Mouse (Mus musculus): ENCODE results near the gene Plxnd1.

Plxnd1 gene

DNA sequence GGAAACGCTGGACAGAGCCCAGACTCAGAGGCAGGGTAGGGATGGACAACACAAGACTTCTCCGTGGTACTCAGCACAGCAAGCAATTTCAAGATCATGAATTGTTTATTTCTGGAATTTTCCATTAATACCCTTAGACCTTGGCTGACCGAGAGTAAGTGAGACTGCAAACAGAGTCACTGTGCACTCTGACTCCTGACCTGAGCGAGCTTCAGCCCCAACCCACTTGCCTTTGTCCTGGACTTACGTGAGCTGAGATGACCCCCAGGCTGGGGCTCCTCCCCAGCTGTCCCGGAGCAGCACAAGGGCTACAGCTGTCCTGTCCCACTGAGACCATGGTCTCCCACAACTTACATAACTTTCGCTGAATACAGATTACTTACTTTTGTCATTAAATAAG lies 11.9 kb downstream of the Plxnd1 start:
- DNase-seq (ENCODE audit: low spot score): no peak

DNA sequence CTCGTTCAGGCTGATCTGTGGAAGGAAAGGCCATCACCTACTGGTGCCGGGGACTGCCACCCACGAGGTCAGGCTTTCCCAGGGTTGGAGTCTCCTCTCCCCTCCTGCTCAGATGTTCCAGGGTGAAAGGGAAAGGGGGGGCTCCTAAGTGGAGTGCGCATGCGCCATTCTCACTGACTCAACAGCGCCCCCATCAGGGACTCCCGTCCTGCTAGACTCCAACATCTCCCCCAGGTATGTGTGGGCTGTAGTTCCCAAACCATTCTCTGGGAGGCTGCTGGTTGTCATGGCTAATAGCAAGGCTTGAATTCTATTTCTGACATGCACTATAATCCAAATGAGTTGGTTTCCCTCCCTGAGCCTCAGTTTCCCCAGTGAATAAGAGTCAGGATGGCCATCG lies 16.2 kb downstream of the Plxnd1 start:
- DNase-seq (ENCODE audit: low spot score): no peak

DNA sequence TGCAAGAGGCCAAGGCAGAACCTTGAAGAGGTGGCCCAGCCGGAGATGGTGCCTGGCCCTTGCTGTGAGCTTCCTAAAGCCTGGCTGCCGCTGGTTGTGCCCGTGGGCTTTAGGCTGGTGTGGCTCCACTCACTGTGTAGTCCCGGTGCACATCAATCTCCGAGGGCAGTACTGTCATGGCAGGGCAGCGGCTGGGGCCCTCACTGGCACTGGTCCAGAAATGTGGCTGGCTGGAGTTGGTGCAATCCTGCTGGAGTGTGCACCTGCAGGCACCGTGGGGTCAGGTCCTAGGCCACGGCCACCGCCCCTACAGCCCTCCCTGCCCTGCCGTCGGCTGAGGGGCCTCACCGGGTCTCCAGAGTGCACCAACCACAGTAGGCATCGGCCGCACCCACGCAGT lies 17.0 kb downstream of the Plxnd1 start:
- no peak for DNase-seq (ENCODE audit: low spot score)

DNA sequence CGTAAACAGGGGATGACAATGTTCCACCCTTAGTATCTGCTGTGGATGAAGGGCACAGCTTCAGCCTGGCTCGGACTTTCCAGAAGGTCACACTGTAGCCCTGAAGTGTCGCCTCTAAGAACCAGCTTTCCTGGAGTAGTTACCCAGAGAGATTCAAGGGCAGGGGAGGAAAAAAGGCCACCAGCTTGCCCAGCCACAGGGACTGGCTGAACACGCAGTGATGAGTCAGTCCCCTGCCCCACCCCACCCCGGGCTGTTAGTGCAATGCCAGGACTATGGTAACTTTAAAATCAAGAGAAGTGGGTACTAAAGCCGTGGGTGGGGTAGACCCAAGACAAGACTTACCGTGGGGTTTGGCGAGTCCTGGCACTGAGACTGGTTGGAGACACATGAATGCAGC lies 19.2 kb downstream of the Plxnd1 start:
- DNase-seq (ENCODE audit: low spot score): no peak

DNA sequence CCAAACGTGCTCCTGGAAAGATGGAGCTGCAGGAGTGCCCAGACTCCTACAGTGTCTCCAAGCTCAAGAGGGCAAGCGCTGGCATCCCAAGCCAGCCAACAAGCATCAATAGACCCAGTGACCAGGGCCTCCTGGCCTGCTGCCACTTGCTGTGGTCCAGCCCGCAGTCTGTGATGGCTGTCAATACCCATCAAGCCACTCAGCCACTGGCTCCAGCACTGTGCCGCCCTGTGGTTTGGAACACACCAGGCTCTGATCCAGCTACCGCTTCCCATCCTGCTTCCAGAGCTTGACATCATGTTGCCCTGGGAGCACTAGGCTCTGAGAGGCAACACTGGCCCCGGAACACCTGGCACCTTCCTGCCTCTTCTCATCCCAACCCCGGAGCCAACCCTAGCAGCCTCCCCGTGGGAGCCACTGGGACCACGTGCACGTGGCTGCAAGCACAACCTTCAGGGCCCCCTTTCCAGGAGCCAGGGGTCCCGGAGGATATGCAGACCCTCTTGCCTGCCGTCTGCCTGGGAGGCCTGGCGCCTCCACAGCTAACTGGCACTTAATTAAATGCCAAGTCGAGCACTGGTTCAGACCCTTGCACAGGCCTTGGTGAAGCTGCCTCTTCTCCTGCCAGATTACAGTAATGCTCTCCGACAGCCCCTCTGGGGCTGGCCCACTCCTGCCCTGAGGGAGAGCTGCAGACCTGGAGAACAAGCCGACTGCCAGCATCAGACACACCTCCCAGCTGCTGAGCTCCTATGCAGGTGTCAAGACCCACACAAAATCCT lies 20.7 kb downstream of the Plxnd1 start:
- DNase-seq (ENCODE audit: low spot score): no peak

DNA sequence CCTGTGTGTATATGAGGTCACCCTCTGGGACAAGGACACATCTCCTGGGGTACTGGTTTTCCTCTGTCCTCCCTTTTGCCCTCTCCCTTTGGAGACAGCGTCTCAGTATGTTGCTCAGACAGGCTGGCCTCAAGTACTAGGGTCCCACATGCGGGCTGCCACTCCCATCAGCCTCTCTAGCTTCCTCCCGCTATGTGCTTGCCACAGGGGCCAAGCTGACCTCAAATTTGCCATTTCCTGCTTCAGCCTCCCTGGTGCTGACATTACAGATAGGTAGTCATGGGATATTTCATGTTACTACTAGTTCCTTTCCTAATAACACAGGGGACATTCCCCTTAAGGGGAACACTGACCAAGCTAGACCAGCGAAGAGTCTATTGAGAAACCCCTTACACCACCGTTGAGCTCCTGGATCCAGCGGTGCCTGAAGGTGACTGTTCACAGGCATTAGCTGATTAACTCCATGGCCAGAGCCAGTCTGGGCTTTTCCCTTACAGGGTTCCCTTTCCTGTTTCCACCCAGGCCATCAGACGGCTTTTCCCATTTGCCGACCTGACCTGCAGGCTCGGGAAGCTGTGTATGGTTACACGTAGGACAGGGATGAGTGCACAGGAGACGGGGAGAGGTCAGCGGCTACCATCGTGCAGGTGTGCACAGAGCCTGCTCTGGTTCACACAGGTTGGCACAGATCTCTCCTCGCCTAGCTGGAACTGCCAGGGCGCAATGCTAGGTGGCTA lies 21.5 kb downstream of the Plxnd1 start:
- DNase-seq (ENCODE audit: low spot score): no peak

DNA sequence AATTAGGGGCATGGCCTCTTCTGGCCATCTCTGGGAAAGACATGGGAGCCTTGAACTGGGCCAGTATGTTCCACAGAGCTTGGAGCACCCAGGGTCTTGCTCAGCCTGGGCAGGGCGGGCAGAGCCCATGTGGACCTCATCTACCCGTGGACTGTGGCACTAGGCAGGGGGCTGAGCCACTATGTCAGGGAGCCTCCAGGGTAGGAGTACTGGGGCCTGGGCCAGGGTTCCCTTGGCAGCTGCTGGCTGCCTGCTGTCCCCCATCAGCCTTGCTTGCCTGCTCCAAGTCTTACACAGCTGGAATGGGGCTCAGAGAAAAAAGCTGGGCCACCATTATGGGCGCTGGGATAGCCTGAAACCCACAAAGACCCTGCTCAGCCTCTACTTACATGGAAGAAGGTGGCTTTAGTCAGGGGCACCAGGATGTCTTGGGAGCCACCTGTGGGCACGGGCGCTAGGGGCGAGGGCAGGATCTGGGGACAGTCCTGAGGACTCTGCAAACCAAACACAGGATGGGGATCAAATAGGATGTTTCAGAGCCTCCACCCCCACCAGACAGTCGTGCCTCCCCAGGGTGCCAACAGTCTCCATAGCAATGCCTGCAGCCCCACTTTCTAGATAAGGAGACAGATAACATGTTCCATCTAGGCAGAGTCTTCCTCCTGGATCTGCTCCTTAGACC lies 22.6 kb downstream of the Plxnd1 start:
- no peak for DNase-seq (ENCODE audit: low spot score)

DNA sequence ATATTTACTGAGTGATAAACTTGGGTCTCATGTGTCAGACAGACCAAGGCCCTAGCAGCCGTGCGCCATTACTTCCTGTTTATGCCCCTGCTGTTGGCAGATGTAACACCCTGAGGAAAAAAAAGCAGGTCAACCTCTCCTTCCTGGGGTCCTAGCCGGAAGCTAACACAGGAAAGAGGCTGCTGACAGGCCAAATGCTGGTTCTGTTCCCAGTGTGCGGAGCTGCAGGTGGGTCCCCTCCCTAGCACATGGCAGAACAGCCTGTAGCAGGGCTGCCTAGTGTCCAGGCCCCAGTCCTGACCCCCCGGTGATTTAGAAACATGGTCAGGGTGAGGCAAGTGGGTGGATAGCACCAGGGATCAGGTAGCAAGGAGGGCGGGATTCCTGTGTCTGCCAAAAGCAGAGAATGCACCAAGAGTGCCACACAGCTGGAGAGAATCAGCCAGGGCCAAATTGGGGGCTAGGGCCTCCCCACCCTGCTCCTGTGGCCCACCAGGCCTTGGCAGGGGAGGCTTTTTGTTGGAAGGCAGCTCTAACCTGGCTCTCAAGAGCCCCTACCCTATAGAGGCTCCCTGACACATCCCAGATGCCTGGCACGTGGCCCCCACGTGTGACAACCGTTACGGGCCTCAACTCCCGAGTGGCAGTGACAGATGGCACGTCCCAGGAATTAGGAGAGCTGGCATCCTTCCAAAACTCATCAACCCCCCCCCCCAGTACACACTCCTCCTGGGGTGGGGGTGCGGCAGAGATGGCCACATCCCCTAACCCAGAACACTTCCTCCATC lies 23.3 kb downstream of the Plxnd1 start:
- no peak for DNase-seq (ENCODE audit: low spot score)

DNA sequence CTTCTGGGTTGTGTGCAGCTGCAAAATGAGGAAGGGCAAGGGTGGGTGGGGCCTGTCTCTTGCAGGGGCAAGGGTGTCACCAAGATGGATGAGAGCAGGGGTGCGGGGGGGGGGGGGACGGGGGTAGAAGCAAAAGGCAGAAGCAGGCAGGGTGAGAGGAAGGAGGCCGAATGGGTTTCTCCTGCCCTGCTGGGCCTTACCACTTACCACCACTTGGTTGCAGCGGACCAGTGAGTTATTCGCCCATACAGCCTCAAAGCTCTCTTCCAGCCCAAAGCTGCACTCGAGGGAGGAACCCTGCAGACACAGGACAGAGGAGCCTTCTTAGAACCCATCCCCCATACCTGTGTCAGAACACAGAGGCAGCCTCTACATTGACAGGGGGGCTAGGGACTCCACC lies 24.9 kb downstream of the Plxnd1 start:
- no peak for DNase-seq (ENCODE audit: low spot score)

DNA sequence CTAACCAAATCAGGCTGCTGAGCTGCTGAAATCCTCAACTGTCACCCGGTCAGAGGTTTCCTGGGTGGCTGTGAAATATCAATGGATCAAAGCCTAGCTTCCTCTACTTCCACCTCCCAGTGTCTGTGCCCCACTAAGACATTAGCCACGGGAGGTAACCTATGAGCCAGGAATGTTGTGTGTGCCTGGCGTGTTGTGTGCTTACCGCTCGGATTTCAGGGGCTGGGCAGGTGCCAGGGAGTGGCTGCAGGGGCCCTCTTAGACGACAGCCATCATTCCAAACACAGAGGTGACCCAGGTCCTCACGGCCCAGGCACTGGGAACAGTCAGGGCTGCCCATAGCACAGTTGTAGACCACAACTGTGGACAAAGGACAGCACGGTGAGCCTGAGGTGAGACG lies 25.7 kb downstream of the Plxnd1 start:
- DNase-seq (ENCODE audit: low spot score): no peak

DNA sequence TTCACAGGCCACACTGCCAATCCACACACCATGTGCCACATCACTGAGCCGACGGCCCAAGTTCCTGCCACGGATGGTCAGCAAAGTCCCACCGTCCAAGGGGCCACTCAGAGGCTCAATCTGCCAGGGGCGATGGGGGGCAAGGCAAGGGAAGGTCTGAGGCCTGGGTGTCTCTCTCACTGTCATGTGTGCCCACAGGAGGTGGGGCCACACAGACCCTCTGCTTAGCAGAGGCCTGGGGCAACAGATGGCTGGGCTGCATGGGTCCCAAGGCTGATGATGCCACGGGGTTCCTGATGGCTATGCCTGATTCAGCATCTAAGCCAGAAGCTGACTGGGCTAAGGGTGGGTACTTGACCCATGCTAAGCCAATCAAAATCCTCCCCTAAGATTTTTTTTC lies 26.1 kb downstream of the Plxnd1 start:
- no peak for DNase-seq (ENCODE audit: low spot score)

DNA sequence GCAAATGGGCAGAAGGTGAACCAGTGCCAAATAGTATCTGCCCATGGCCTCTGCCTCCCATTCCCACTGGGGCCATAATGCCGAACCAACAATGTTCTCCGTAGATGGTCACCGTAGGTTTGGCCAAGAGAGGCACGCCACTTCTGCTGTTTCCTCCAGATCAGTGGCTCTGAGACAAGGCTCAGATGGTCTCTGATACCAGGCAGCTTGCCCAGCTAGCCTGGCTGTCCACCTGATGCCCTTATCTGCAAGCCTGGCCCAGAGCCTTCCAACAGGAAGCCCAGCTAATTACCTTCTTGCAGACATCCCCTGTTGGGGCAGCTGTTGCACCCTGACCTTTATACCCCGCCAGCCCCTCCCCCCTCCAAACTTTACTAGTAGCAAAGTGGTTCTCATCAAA lies 26.7 kb downstream of the Plxnd1 start:
- DNase-seq (ENCODE audit: low spot score): no peak

DNA sequence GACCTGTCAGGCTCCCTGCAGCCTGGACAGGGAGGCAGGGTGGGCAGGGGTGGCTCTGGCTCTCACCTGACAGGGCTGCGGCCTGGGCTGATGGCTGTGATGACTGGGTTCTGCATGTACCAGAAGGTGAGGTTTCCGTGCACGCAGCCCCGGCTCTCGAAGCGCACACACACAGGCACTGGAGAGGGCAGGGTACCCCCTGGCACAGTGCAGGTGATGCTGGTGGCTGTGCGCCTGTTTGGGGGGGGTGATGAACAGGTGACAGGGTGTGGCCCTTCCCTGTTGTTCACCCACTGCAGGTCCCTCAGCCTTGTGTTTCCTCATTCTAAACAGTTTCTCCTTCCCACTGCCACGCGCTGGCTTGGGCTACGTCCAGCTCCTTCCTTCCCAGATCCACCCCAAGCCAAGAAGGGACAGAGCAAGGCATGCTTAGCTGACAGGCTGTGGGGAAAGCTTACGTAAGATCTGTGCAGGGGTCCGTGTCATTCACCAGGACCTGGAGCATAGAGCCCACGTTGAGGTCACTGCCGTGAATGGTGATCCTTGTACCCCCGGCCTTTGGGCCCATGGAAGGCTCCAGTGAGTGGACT lies 27.4 kb downstream of the Plxnd1 start:
- DNase-seq (ENCODE audit: low spot score): no peak

DNA sequence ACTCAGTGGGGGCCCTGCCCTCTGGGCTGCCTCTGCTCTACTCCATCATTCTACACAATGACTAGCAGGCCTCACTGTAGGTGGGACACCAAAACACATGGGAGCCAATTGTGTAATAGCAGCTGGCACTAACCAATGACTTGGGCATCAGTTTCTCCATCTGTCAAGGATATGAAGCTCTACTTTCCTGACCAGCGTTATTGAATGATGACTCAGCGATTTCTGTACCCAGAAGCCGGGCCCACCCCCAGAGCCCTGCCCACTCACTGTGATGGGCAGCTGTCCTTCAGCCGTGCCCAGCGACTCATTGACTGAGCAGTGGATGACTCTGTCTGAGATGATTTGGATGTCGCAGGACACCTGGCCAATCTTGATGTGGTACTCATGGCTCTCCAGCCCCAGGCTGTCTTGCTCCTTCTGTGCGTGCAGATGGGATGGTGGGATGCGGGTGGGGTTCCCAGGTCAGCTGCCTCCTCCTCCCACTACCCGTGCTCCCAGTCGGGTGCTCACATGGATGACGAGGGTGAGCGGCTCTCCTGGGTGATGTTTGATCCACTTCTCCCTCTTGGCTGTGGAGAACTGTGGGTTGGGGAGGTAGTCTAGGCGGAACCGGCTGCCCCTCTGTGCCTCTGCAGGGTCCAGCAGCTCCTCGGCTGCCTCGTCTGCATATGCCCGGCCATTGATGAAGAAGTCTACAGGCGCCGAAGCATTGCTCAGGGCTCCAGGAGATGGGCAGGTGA lies 28.4 kb downstream of the Plxnd1 start:
- DNase-seq (ENCODE audit: low spot score): no peak

DNA sequence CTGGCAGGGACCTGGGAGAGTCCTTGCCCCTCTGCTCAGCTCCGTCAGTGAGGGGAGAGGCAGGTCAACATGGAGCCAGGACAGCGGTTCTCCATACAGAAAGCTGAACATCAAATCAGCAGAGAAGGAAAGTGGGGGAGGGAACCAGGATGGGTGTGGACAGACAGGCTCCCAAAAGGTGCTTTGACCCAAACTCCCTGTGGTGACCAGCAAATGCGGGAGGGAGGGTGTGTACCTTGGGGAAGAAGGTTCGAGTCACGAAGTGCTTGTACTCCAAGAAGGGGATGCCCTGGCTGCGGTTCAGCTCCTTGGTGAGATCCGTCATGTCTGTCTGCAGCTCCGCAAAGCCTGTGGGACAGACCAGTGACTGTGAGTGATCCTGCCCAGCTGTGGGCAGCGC lies 31.1 kb downstream of the Plxnd1 start:
- DNase-seq (ENCODE audit: low spot score): no peak

DNA sequence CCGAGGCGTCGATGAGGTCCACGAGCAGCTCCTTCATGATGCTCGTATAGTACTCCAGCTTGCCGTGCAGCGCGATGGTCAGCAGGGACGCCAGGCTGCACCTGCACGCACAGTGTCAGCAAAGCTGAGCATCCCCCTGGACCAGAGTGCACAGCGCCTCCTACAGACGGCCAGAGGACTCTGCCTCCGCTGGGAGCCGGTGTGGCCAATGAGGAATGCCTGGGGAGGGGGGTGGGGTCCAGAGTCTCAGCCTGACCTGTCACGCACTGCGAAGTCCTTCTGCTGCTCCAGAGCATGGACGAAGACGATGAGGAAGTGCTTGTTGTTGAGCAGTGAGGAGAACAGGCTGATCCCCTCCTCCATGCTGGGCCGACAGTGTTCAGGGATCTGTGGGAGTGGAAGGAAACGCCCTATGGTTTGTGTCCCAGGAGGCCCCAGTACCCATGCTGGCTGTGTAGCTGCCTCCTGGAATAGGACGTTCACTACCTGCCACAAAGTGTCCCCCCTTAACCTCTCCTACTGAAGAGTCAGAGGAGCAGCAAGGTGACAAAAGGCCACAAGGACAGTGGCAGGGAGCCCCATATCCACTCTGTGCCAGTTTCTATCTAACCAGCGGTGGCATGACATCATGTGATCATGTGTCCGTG lies 32.2 kb downstream of the Plxnd1 start:
- no peak for DNase-seq (ENCODE audit: low spot score)

DNA sequence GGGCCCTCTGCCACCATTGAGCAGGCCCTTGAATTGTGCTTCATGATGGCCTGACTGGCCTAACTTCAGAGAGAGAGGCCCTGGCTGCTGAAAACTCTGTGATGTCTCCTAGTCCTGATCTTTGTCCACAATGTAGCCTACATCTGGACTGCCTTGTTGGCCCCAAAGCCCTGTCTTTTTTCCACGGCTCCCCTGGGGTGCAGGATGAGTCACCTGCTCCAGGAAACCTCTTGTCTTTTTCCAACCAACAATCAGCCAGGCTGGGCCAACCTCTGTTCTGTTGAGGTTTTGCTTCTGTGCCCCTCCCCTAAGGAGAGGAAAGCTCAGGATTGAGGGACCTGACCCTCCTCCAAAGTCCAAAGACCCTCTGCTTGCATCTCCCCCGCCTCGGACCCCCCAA lies 33.1 kb downstream of the Plxnd1 start:
- no peak for DNase-seq (ENCODE audit: low spot score)

DNA sequence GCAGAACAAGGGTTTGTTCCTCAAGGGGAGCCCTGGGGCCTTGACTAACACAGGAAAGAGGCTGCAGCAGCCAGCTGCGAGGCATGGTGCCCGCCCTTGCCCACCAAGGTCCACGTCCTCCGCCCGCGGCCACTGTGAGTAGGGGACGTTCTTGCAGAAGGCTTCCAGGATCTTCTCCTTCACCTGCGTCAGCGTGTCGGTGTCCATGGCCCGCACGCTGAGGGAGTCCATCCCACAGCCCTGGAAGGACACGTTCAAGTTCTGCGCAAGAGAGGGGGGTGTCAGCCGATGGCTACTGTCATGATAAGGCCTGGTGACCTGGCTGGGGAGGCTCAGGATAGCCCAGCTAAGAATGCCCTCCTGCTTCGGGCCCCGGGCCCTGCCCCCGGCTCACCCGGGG lies 34.5 kb downstream of the Plxnd1 start:
- no peak for DNase-seq (ENCODE audit: low spot score)

DNA sequence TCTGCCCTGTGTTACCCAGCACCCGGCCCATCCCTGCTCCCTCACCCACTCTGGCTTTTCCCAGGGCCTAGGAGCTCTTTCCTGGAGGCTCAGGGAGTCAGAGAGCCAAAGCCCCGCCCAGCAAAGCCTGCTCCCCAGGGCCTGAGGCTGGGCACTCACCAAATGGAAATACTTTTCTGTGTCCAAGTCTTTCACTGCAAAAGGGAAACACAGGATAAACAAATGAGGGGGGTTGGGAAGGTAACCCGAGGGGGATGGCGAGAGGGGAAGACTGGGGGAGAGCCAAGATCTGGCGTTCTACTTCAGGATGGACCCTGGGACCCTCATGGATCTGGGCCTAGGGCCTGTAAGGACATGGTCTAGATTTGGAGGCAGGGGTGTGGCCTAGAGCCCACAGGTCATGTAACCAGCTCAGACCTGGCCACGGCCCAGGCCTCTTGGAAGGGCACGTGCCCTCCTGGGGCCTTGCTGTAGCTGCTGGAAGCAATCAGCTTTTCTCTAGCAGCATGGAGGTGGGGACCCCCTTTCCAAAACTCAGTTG lies 35.6 kb downstream of the Plxnd1 start:
- DNase-seq (ENCODE audit: low spot score): peak; percentile 47

DNA sequence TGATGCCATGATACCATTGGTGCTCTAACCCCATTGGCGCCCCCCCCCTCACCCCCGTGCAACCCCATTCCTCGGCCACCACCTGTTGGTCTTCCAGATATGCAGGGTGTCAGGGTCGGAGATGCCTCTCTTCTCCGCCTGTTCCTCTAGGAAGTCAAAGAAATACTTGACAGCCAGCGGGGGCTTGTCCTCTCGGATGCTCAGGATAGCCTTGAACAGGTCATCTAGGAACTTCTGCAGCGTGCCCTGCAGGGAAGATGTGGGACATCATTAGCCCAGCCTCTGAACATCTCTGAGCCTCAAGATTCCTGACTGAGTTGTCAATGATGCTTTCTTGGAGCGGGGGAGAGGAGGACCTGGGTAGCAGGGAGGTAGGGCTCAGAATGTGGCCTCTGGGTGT lies 36.4 kb downstream of the Plxnd1 start:
- DNase-seq (ENCODE audit: low spot score): no peak

DNA sequence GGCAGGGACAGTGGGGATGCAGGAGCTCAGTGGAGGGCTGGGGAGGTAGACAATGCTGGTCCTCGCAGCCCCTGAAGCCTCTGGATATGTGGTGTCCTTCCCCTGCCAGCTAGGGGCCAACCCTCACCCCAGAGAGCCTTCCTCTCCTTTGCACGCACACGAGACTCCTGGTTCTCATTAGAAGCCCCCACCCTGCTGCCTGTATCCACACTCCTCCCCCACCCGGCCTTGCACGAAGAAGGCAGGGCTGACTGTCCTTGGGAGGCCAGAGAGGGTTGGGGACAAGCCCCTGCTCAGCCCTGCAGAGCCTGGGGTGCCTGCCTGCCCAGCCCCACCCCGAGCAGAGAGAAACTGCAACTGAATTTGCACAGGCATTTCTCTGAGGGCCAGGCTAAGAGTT lies 37.1 kb downstream of the Plxnd1 start:
- DNase-seq (ENCODE audit: low spot score): no peak
